Mouse (Mus musculus): ENCODE measurements around the gene Tnfrsf22.
"Not testable (repeated sequence)": the region's sequence is repeated elsewhere in the genome, so short reads cannot be mapped to it uniquely, and the experiment has no call there.

Tnfrsf22 gene

DNA sequence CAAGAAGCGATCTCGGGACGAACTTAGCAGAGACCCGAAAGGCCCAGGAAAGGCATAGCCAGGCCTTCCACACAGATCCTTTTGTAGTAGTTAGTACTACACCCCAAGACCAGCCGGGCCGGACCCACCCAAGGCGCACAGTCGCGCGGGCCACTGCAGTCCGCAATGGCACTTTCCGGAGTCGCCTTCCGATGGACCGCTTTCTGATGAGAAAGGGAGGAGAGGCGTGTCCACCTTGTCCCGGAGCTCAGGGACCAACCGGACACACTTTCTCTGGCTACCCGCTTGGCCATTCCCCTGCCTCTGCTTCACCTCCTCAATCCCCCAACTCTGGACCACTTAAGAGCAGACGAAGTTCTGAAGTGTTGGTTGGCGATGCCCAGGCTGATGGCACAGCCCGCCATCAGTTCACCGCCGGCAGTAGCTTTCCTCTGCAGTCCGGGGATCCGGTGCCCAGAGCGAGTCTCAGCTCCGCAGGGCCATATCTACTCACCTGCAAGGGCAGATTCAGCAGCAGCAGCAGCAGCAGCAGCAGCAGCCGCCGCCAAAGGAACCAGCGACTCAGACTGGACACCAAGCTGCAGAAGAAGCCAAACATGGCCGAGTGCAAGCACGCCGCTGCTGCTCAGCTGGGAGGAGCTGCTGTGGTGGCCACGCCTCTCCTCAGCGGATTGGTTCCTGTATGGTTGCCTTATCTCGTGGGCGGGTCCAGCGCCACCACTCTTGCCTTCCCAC is at the start of gene Tnfrsf22:
TSS of gene Tnfrsf22 (minus strand) at position 628 of the 735 bp plus-strand sequence.
- peak; percentile 94 for DNase-seq (ENCODE audit: low spot score)

- peak; percentile 45 for DNase-seq (ENCODE audit: low spot score)
Observed at GRCm38 (mm10) chr7:143696140-143696539, 46.7 kb upstream of the Tnfrsf22 start.

- no peak for DNase-seq (ENCODE audit: low spot score)
Observed at GRCm38 (mm10) chr7:143694550-143694949, 45.1 kb upstream of the Tnfrsf22 start.

DNA sequence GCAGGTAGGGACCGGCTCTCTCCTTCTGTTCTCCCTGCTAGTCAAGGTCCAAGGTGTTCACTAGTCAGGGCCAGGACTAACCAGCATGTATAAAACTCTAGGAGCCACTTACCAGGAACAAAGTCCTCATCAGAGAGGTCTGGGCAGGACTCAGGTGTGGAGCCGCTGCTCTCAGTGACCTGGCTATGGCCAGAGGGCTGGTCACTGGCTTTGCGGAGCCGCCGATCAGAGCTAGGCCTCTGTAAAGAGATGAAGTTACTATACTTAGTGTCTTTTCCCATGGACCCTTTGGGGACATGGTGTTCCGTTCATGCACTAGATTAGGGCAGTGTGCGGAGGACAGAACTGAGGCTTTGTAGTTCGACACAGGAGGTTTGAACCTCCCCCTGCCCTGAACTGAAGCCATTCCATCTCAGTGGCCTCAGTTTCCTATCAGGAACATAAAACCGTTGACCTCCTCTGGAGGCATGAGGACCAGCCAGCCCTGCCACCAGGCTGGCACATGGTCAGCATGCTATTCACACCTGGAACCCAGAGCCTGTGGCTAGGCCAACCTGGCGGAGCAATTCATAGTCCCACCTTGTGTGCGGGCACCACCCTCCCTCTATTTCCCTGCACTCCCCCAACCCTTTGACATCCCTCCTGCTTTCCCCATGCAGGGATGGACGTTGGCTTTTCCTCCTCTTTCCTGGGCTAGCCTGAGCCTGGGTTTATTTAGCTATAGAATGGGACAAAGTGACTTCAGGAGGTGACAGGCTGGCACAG is 43.5 kb upstream of the Tnfrsf22 start:
- DNase-seq (ENCODE audit: low spot score), result no peak

DNA sequence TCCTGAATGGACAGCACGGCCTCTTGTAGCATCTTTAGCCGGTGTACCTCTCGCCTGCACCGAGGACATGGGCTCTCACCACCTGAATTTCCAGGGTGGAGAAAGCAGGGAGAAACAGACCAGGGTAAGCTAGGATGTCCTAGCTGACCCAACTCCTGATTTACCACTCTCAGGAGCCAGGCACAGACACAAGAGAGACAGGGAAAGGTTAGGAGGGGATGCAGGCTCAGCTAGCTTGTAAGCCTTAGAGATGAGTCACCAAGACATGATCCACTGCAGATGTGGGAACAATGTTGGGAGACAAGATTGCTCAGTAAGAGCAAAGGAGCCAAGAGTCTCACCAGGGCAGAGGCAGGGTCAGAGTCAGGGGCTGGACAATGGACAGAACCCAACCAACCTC is 42.4 kb upstream of the Tnfrsf22 start:
- no peak for DNase-seq (ENCODE audit: low spot score)

GRCm38 (mm10) chr7:143691181-143691580 is 41.7 kb upstream of the Tnfrsf22 start:
- no peak for DNase-seq (ENCODE audit: low spot score)

GRCm38 (mm10) chr7:143689946-143690345 is 40.5 kb upstream of the Tnfrsf22 start:
- DNase-seq (ENCODE audit: low spot score), result no peak

GRCm38 (mm10) chr7:143689481-143689880 is 40.0 kb upstream of the Tnfrsf22 start:
- no peak for DNase-seq (ENCODE audit: low spot score)

DNA sequence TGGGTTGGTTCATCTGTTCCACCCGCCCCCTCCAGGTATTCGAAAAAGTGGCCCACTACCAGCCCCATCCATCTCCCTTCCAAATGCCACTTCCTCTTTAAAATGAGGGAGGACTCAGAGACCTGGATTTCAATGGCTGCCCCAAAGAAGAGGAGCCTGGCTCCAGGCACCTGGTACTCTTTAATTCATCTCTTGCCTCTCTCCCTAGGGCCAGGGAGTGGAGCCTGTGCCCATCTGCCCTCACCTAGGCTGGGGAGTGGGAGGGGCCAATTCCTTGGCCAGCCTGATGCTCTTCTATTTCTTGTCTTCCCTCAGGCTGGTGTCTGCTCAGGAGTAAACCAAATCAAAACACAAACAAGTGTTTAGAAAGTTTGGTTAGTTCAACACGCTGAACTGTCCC is 37.2 kb upstream of the Tnfrsf22 start:
- DNase-seq (ENCODE audit: low spot score), result not testable (repeated sequence)

- not testable (repeated sequence) for DNase-seq (ENCODE audit: low spot score)
Observed at GRCm38 (mm10) chr7:143686191-143686590, 36.7 kb upstream of the Tnfrsf22 start.

GRCm38 (mm10) chr7:143685359-143686067 is 36.1 kb upstream of the Tnfrsf22 start, which contains the start of gene Tnfrsf23:
Gene Tnfrsf23, minus strand, starts transcription at chr7:143685872.
- DNase-seq (ENCODE audit: low spot score), result peak; percentile 88

DNA sequence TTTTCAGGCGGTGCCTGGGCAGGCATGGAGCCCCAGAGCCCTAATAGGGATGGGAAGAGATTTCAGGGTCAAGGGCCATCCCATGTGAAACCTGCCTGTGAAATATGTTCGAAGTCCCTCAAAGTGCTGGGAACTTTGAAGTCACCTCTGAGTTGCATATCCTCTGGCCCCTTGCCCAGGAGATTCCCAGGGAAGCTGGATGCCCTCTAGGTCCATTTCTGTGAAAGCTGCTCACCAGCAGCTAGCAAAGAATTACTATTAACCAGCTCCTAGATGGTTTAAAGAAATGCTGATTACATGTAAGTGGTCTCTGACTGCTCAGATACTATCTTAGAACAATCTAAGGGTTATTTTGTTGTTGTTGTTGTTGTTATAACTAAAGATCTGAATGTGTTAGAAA is 35.1 kb upstream of the Tnfrsf22 start:
- DNase-seq (ENCODE audit: low spot score), result not testable (repeated sequence)

- no peak for DNase-seq (ENCODE audit: low spot score)
Observed at GRCm38 (mm10) chr7:143681566-143681965, 32.1 kb upstream of the Tnfrsf22 start.

DNA sequence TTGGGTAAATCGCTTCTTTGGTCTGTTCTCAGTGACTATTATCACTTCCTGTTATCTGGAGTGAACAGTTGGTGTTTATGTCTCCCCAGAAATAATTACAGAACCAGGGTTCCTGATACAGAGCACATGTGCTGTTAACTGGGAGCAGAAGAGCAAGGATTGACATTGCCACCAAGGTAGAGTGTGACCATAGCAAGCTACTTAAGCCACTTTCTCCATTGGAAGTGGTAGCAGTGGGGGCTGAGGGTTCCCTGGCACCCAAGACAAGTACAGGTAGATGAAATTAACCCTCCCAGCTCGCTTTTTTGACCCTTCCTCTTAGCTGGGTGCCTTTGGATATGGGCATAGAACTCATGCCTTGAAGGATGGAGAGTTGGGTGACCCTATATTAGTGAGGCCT is 31.4 kb upstream of the Tnfrsf22 start:
- not testable (repeated sequence) for DNase-seq (ENCODE audit: low spot score)

GRCm38 (mm10) chr7:143679650-143680049 is 30.2 kb upstream of the Tnfrsf22 start:
- DNase-seq (ENCODE audit: low spot score), result not testable (repeated sequence)

DNA sequence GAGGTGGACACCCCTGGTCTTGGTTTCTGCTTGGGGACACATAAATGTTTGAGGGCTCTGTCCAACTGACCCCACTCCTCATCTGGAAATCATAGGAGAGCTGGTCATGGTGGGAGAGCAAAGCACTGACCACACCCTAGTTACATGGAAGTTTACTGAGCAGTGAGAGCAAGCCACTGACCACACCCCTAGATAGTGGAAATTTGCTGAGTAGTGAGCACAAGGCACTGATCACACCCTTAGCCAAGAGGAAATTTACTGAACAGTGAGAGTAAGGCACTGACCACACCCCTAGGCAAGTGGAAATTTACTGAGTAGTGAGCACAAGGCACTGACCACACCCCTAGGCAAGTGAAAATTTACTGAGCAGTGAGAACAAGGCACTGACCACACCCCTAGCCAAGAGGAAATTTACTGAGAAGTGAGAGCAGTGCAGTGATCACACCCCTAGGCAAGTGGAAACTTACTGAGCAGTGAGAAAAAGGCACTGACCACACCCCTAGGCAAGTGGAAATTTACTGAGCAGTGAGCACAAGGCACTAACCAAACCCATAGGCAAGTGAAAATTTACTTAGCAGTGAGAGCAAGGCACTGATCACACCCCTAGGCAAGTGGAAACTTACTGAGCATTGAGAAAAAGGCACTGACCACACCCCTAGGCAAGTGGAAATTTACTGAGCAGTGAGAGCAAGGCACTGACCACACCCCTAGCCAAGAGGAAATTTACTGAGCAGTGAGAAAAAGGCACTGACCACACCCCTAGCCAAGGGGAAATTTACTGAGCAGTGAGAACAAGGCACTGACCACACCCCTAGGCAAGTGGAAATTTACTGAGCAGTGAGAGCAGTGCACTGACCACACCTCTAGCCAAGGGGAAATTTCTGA is 17.2 kb upstream of the Tnfrsf22 start:
- DNase-seq (ENCODE audit: low spot score), result no peak

- no peak for DNase-seq (ENCODE audit: low spot score)
Observed at GRCm38 (mm10) chr7:143663470-143663869, 14.0 kb upstream of the Tnfrsf22 start.

GRCm38 (mm10) chr7:143660797-143661196 is 11.3 kb upstream of the Tnfrsf22 start:
- no peak for DNase-seq (ENCODE audit: low spot score)

DNA sequence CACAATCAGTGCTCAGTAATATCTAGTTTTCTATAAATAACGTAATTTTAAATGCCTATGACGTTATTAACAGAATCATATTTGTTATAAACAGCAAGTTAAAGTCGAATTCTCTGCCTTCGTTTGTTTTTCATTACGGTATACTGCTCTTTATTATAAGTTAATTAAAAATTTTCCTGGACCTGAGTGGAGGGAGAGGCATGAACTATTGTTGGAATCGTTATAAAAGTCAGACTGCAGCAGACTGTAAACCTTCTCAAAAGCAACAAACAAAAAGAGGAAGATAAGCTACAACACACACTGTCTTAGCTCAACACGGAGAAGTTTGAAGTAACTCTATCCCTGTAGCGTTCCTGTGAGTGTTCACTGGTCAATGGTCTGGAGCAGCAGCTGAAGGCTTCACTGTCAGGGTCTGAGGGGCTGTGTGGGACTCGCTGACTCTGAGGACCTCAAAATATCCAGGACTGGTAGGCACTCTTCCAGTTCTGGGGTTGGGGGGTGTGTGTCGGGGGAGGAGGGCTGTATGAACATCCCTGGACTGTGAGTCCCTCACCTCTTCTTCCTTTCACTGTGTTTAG is 397 bp upstream of the Tnfrsf22 start:
- DNase-seq (ENCODE audit: low spot score), result not testable (repeated sequence)

DNA sequence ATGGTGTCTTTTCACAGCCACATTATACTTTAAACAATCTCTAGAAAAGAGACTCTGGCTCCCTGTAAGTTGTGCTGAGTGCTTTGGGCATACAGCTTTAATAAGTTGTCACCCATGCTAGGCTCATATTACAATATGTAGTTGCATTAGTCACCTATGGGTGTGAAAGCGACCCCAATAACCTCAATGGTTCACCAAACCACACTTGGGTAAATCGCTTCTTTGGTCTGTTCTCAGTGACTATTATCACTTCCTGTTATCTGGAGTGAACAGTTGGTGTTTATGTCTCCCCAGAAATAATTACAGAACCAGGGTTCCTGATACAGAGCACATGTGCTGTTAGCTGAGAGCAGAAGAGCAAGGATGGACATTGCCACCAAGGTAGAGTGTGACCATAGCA is 5.5 kb downstream of the Tnfrsf22 start:
- not testable (repeated sequence) for DNase-seq (ENCODE audit: low spot score)

GRCm38 (mm10) chr7:143636674-143637073 is 12.8 kb downstream of the Tnfrsf22 start:
- no peak for DNase-seq (ENCODE audit: low spot score)
